Mouse (Mus musculus) thymus, adult 2 months (tissue): ENCODE data around the gene Tmem229b.

Source experiments
- CTCF ChIP-seq: fragments of 200-500 bp; IDR thresholded peaks from 2 replicates; pipeline ENCODE4 v1.5.1; 2012; ENCODE audit warnings: mild to moderate bottlenecking, control low read depth, low read length, moderate library complexity, borderline replicate concordance; ENCODE audit not compliant: control insufficient read depth, poor library complexity, insufficient read depth; ENCODE audit errors: extremely low read depth
- POLR2A ChIP-seq: fragments of 200-500 bp; IDR thresholded peaks from 2 replicates; pipeline ENCODE4 v1.6.1; 2012; ENCODE audit warnings: mild to moderate bottlenecking, low read length, control low read depth, moderate library complexity; ENCODE audit not compliant: control insufficient read depth, poor library complexity, insufficient read depth; ENCODE audit errors: extremely low read depth

DNA sequence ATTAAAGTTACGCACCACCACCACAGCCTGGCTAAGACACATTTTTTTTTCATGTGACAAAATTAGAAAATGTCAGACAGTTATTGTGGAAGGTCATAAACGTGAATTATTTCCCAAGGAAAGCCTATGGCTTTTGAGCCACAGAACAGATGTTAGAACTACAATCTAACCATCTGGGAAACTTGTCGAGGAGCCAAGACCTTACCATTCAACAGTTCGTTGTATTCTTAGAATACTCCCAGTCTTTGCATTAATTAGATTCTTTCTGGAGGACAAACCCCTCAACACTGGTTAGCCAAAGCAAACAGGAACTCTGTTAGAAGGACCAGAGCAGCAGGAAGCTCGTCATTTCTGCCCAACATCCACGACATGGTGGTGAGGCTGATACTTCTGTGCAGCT lies 38.7 kb upstream of the Tmem229b start:
- TF ChIP-seq POLR2A (no peak), CTCF (no peak)
